Mouse (Mus musculus) testis, adult 2 months (tissue): ENCODE results near the gene Zdhhc6.

Experiments used
- CTCF ChIP-seq: fragments of 200-500 bp; IDR thresholded peaks from 2 replicates; pipeline ENCODE4 v1.5.1; 2012; ENCODE audit warnings: low read depth, mild to moderate bottlenecking, inconsistent platforms, low read length, moderate library complexity; ENCODE audit not compliant: control insufficient read depth, insufficient read depth, insufficient replicate concordance
- POLR2A ChIP-seq: fragments of 200-500 bp; IDR thresholded peaks from 2 replicates; pipeline ENCODE4 v1.6.1; 2012; ENCODE audit warnings: low read depth, mild to moderate bottlenecking, inconsistent platforms, low read length, moderate library complexity; ENCODE audit not compliant: control insufficient read depth

DNA sequence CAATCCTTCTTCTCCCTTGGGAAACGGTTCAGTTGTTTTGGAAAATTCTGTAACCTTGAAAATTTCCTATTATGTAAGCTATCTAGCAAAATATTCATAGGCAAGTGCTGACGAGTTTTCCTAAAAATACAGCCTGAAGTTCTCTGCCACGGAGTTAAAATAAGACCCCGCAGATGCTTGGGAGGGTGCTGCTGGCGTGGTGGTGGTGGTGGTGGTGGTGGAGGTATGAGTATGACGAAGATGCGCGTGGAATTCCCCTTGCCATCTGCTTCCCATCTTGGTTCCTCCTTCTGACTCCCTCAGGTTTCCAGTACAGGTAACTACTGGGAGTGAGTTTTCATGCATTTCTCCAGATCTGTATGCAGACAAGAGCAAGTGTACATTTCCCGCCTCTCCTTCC, 46.8 kb upstream of the Zdhhc6 start:
- no peak for TF ChIP-seq CTCF
- no peak for TF ChIP-seq POLR2A
